Mouse (Mus musculus): ENCODE results near the gene Commd7. TPM values are rescaled to one million over a fixed set of nuclear protein-coding genes. Genes with fewer than 3 reads are reported as not detected.

Gene Commd7
- polyA plus RNA-seq, 1 experiment from 2014 or later, result 63.1 TPM

DNA sequence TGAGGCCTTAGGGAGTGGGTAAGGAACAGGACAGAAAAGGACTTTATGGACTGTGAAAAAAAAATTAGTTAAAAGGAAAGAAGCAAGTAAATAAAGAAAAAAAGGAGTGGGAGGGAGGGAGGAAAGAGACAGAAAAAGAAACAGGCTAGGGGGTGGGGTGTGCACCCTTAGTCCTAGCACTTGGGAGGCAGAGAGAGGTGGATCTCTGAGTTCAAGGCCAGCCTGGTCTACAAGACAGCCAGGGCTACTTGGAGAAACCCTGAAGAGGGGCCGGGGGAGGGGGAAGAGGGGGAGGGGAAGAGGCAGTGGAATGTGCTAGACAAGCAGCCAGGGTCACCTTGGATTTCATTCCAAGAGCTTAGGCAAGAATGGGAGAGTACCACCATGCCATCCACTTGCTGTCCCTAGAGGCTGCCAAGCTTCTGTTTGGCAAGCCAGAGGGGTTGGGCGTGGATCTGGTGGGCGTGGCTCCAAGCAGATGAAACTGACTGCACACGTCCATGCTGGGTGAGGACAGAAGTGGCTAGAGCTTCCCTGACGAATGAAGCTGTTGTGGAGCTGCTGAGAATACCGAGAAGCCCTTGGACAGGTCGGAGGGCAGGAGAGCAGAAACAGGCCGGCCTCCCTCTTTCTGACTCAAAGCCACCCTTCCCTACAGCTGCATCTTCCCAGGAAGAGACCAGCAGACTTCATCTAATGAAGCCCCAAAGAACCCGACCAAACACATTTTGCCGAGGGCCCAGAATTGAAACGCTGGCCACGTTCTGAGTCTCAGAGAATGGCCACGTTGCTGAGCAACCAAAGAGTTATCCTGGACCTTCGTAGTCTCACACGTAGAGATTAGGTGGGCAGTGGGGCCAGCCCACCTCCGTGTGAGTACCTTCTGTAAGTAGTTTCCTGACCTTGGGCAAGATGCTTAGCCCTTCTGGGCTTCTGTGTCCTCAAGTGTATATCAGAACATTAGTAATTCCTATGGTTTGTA lies 31.6 kb downstream of the Commd7 start:
- 0 out of 2 replicates have a peak overlapping the region, but pooled peaks have one; percentile 20 for H3K27ac ChIP-seq (replicated peaks)
- H3K4me1 ChIP-seq, result peaks cover 16% of the 10 kb centered on the region
- H3K9ac ChIP-seq (replicated peaks), result no peak overlapping the region
- 41% methylated on average over 16 of the region's 16 CpGs for WGBS
- ATAC-seq (ENCODE audit: low FRiP score, low read depth), result peak; percentile 23; the same call in 1 of the 2 replicates
- no peaks in the 10 kb centered on the region for H3K9me3 ChIP-seq
- no peaks in the 10 kb centered on the region for H3K27me3 ChIP-seq
- H3K4me3 ChIP-seq, result no peak overlapping the region
- no peaks in the 10 kb centered on the region for H3K36me3 ChIP-seq
- peak overlapping the region; percentile 11; the same call in 1 of the 2 replicates for H3K4me2 ChIP-seq (replicated peaks)

DNA sequence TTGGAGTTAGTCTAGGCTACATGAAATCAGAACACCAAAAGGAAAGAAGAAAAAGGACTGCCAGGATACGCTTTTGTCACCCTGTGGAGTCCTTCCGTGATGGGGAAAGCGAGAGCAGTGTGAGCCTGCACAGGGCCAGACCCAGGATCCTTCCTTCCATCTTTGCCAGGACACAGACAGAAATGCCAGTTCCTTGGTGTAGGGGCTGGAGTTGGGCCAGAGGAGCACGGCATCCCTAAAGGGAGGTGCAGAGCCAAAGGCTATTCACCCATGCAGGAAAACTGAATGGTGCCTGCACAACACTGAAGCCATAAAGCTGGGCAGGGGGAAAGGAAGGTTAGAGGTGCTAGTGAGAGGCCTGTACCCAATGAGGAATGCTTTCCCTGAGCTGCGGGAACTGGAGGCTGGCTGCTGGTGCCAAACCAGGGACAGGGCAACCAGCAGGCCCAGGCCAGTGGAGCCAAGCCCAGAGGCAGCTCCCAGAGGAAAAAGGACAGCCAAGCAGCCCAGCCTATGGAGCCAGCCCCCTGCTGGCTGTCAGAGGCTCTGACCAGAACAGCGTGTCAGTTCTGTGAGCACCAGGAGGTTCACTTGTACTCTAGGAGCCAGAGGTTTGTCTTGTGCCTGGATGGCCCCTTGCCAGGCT lies 32.4 kb downstream of the Commd7 start:
- Histone ChIP-seq H3K9me3 (no peaks in the 10 kb centered on the region), H3K4me1 (peaks cover 16% of the 10 kb centered on the region), H3K9ac (replicated peaks) (no peak overlapping the region), H3K36me3 (no peaks in the 10 kb centered on the region), H3K27me3 (no peaks in the 10 kb centered on the region), H3K4me3 (no peak overlapping the region), H3K4me2 (replicated peaks) (no peak overlapping the region), H3K27ac (replicated peaks) (0 out of 2 replicates have a peak overlapping the region, but pooled peaks have one; percentile 20)
- peak; percentile 76 for ATAC-seq (ENCODE audit: low FRiP score, low read depth)
- 62% methylated on average over 6 of the region's 6 CpGs for WGBS

DNA sequence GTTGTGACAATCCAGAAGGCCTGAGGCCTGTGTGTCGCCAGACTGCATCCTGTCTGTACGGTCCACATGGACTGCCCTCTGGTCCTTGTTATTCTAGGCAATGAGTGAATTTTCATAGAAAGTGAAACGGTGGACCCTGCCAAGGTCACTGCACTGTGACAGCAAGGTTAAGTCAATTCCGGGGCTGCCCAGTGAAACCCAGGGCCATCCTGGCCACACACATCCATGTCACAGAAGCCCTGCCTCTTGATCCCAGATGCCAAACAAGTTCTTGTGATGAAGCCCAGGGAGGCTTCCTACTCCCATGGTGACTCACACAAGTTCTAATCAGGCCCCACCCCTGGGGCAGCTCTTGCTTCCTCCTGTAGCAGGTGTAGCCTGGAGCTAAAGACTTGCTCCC lies 35.0 kb downstream of the Commd7 start:
- 77% methylated on average over 4 of the region's 4 CpGs for WGBS
- no peaks in the 10 kb centered on the region for H3K36me3 ChIP-seq
- H3K4me3 ChIP-seq, result no peak overlapping the region
- no peak overlapping the region for H3K4me2 ChIP-seq (replicated peaks)
- no peak overlapping the region for H3K9ac ChIP-seq (replicated peaks)
- H3K27me3 ChIP-seq, result no peaks in the 10 kb centered on the region
- no peaks in the 10 kb centered on the region for H3K9me3 ChIP-seq
- H3K4me1 ChIP-seq, result peaks cover 21% of the 10 kb centered on the region
- ATAC-seq (ENCODE audit: low FRiP score, low read depth), result no peak
- no peak overlapping the region for H3K27ac ChIP-seq (replicated peaks)

DNA sequence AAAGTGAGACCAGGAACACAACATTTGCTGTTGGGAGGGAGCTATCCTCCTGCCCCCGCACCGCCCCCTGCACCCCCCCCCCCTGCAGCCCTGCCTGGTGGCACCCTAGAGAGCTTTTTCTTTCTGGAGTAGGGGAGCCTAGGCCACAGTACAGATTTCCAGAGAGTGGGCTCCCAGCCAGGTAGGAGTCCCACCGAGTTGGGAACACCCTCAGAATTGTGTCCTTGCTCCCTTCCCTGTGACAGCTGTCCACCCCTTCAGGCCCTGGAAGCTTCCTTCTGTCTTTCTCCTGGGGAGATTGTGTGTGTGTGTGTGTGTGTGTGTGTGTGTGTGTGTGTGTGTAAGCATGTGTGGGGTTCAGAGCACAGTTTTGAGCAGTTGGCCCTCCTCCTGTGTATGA lies 35.6 kb downstream of the Commd7 start:
- Histone ChIP-seq H3K4me1 (peaks cover 21% of the 10 kb centered on the region), H3K27ac (replicated peaks) (no peak overlapping the region), H3K4me3 (no peak overlapping the region), H3K9me3 (no peaks in the 10 kb centered on the region), H3K9ac (replicated peaks) (no peak overlapping the region), H3K36me3 (no peaks in the 10 kb centered on the region), H3K4me2 (replicated peaks) (no peak overlapping the region), H3K27me3 (no peaks in the 10 kb centered on the region)
- WGBS, result 76% methylated on average over 3 of the region's 3 CpGs
- ATAC-seq (ENCODE audit: low FRiP score, low read depth), result no peak

DNA sequence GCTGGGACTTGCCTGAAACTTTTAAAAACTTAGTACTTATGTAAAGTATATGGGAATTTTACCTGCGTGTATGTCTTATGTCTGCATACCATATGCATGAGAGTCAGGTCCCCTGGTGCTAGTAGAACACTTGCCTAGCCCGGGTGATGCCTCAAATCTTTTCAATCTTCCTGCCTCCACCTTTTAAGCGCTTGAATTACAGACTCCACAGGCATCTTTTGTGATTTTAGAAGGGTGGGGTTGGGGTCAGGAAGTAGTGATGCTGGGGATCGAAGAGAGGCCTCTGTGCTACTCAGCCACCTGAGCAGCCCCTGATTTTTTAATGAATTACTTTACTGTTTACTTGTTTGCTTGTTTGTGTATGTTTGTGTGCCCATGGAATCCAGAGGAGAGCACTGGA lies 37.6 kb downstream of the Commd7 start:
- no peaks in the 10 kb centered on the region for H3K27me3 ChIP-seq
- H3K27ac ChIP-seq (replicated peaks), result no peak overlapping the region
- no peaks in the 10 kb centered on the region for H3K9me3 ChIP-seq
- no peak for ATAC-seq (ENCODE audit: low FRiP score, low read depth)
- H3K4me2 ChIP-seq (replicated peaks), result no peak overlapping the region
- WGBS, result 43% methylated on average over 4 of the region's 4 CpGs
- H3K4me1 ChIP-seq, result peaks cover 5% of the 10 kb centered on the region; the same call in 1 of the 2 replicates
- H3K4me3 ChIP-seq, result no peak overlapping the region
- H3K9ac ChIP-seq (replicated peaks), result no peak overlapping the region
- H3K36me3 ChIP-seq, result no peaks in the 10 kb centered on the region

DNA sequence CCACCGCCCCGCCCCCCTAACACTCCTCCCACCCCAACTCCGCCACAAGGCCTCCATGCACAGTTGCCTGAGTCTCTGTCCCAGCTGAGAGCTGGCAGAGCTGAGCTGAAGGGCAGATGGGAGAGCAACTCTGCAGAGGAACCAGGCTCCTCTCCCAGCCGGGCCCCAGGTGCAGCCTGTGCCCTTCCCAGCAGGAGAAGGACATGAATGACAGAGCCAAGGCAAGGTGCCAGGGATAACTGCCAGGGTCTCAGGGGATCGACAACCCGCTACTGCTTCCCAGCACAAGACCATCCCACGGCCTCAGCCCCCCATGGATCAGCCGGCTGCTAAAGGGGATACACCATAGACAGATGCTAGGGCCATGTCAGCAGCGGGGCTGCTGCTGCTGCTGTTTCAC lies 39.4 kb downstream of the Commd7 start:
- no peaks in the 10 kb centered on the region for H3K36me3 ChIP-seq
- no peak overlapping the region for H3K4me3 ChIP-seq
- peaks cover 5% of the 10 kb centered on the region; the same call in 1 of the 2 replicates for H3K4me1 ChIP-seq
- 39% methylated on average over 9 of the region's 9 CpGs for WGBS
- ATAC-seq (ENCODE audit: low FRiP score, low read depth), result 0 out of 2 replicates have a peak, but pooled peaks have one; percentile 34
- no peaks in the 10 kb centered on the region for H3K27me3 ChIP-seq
- H3K4me2 ChIP-seq (replicated peaks), result no peak overlapping the region
- no peak overlapping the region for H3K9ac ChIP-seq (replicated peaks)
- H3K27ac ChIP-seq (replicated peaks), result 0 out of 2 replicates have a peak overlapping the region, but pooled peaks have one; percentile 20
- H3K9me3 ChIP-seq, result no peaks in the 10 kb centered on the region

DNA sequence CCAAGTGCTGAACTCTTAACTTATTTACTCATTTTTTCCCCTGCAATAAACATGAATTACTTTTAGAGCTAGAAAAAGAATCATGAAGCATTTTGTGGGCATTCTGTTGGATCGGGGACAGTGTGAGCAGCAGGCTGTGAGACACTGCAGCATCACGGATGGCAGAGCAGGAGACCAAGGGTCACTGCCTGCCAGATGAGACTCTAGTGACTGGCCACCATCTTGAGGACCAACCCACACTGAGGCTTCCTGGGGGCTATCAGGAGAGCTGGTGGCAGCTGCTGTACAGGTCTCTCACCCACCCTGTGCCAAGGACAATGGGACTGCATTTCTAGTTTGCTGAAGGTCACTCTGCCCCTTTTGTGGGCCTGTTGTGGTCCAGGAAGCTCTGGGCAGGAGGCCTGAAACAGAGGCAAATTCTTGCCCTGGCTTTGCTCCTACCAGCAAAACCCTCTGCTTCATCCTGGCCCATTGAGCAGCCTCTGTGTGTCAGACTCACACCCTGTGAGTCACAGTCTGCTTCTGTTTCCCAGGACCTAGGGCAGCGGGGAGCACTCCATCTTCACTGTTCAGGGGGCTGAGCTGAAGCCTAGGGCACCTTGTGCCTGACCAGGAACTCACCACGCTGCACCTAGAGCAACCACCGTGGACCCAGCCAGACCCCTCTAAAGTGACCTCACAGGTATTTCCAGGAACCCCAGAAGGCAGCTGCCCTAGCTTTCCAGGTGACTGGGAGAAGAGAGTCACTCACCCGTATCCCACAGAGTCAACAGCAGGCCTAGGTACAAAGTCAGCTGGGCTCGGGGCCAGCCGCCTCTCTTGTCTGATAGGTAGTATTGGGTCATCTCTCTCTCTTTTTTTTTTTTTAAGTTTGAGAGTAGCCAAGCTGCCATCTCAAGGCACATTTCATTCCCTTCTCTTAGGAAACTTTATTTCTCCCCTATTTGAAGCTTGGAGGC lies 40.2 kb downstream of the Commd7 start:
- H3K27me3 ChIP-seq, result 0 out of 2 replicates have a peak, but pooled peaks cover 3% of the 10 kb centered on the region
- no peaks in the 10 kb centered on the region for H3K36me3 ChIP-seq
- H3K9ac ChIP-seq (replicated peaks), result no peak overlapping the region
- no peak overlapping the region for H3K4me3 ChIP-seq
- no peaks in the 10 kb centered on the region for H3K9me3 ChIP-seq
- ATAC-seq (ENCODE audit: low FRiP score, low read depth), result no peak
- 0 out of 2 replicates have a peak overlapping the region, but pooled peaks have one; percentile 20 for H3K27ac ChIP-seq (replicated peaks)
- H3K4me1 ChIP-seq, result peaks cover 5% of the 10 kb centered on the region; the same call in 1 of the 2 replicates
- H3K4me2 ChIP-seq (replicated peaks), result no peak overlapping the region
- WGBS, result 83% methylated on average over 8 of the region's 8 CpGs

DNA sequence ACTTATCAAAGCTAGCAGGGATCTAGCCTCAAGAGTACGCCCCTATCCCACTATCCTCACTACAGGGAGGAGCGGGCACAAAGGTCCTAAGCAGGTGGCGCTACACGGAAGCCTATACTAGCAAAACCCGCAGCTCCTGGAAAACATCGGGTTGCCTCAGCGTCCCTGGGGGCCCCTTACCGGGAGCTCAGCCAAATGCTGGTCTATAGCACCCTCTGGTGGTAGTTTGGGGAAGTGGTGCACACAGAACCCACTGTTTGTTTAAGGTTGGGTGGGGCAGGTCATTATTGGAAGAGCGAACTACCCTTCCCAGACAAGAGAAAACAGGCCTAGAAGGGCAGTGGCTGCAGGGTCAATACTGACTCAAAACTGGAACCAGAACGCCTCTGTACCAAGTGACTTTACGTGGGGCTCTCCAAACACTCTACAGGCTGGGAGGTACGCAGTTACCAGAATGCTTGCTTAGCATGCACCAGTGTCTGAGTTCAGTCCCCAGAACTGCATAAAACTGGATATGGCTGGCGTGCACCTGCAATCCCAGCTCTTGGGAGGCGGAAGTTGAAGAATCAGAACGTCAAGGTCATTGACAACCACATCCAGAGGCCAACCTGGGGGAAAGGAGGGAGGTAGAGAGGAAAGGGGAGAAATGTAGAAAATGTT lies 45.9 kb downstream of the Commd7 start:
- H3K4me2 ChIP-seq (replicated peaks), result peak overlapping the region; percentile 48
- H3K36me3 ChIP-seq, result no peaks in the 10 kb centered on the region
- H3K9me3 ChIP-seq, result no peaks in the 10 kb centered on the region
- peaks cover 15% of the 10 kb centered on the region for H3K4me1 ChIP-seq
- peak; percentile 79 for ATAC-seq (ENCODE audit: low FRiP score, low read depth)
- H3K27me3 ChIP-seq, result 0 out of 2 replicates have a peak, but pooled peaks cover 13% of the 10 kb centered on the region
- no peak overlapping the region for H3K9ac ChIP-seq (replicated peaks)
- peak overlapping the region; percentile 10; the same call in 1 of the 2 replicates for H3K4me3 ChIP-seq
- 12% methylated on average over 15 of the region's 15 CpGs for WGBS
- no peak overlapping the region for H3K27ac ChIP-seq (replicated peaks)

DNA sequence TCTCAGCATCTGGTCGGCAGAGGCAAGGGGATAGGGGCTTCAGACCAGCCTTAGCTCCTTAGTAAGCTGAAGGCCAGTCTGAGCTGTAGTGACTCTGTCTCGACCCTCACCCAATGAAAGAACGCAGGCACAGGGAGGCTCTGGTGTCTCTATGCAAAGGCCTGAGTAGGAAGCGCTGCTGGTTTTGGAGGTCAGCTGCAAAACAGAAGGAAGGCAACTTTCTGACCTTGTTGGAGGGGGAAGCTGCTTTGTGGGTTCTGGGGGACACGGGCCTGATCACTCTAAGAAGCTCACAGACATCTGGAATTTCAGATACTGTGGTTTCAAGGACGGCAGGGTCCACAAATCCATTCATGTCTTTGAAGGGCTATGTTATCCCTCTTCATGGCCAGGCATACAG lies 46.6 kb downstream of the Commd7 start:
- H3K27me3 ChIP-seq, result 0 out of 2 replicates have a peak, but pooled peaks cover 13% of the 10 kb centered on the region
- ATAC-seq (ENCODE audit: low FRiP score, low read depth), result no peak
- 64% methylated on average over 6 of the region's 6 CpGs for WGBS
- no peaks in the 10 kb centered on the region for H3K36me3 ChIP-seq
- H3K4me3 ChIP-seq, result no peak overlapping the region
- peak overlapping the region; percentile 48; the same call in 1 of the 2 replicates for H3K4me2 ChIP-seq (replicated peaks)
- no peaks in the 10 kb centered on the region for H3K9me3 ChIP-seq
- no peak overlapping the region for H3K9ac ChIP-seq (replicated peaks)
- no peak overlapping the region for H3K27ac ChIP-seq (replicated peaks)
- H3K4me1 ChIP-seq, result peaks cover 15% of the 10 kb centered on the region

DNA sequence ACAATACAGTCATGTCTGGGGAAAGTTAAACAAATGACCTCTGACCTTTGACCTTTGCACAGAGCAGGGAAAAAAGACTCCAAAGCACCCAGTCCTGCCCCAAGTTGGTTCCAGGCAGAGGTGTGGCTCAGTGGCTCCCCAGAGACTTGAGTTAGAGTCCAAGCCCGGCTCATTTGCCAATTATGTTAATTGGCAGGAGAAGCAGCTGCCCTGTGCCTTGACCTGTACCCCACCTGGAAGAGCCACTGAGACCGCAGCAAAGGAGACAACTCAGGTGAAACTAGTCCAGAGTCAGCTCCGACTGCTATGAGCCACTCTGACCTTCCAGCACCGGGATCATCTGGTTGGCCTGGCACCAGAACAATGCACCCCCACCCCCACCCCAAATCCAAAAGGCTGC lies 48.2 kb downstream of the Commd7 start:
- H3K27ac ChIP-seq (replicated peaks), result no peak overlapping the region
- H3K9me3 ChIP-seq, result no peaks in the 10 kb centered on the region
- 0 out of 2 replicates have a peak, but pooled peaks cover 13% of the 10 kb centered on the region for H3K27me3 ChIP-seq
- no peak for ATAC-seq (ENCODE audit: low FRiP score, low read depth)
- no peak overlapping the region for H3K4me3 ChIP-seq
- H3K36me3 ChIP-seq, result no peaks in the 10 kb centered on the region
- H3K9ac ChIP-seq (replicated peaks), result no peak overlapping the region
- H3K4me1 ChIP-seq, result peaks cover 15% of the 10 kb centered on the region
- no peak overlapping the region for H3K4me2 ChIP-seq (replicated peaks)
- 70% methylated on average over 4 of the region's 4 CpGs for WGBS

DNA sequence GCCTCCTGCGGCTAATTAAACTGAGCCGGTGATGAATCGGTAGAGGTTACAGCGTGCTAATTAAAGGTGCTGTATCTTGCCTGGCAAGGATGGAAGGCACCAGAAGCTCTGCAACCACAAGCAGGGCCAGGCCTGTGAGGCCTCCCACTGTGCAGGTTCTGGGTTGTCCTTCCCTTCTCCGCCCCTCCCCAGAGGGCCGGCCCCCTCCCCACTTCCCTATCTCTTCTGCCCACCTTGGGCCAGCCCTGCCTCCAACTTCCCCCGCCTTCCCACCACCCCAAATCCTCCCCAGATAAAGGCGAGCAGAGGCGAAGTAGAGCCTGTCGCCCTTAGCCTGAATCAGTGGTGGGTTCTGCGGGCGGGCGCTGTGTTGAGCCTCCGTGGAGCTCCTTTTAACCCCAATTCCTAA lies 48.9 kb downstream of the Commd7 start:
- Histone ChIP-seq H3K9me3 (no peaks in the 10 kb centered on the region), H3K4me1 (peaks cover 15% of the 10 kb centered on the region), H3K9ac (replicated peaks) (no peak overlapping the region), H3K36me3 (no peaks in the 10 kb centered on the region), H3K27ac (replicated peaks) (no peak overlapping the region), H3K4me2 (replicated peaks) (no peak overlapping the region), H3K4me3 (no peak overlapping the region), H3K27me3 (0 out of 2 replicates have a peak, but pooled peaks cover 13% of the 10 kb centered on the region)
- ATAC-seq (ENCODE audit: low FRiP score, low read depth), result no peak
- WGBS, result 48% methylated on average over 14 of the region's 14 CpGs

Measured in midbrain, embryonic 12.5 days (tissue).